Mouse (Mus musculus): ENCODE measurements around the gene Cdc37. TPM values are rescaled to one million over a fixed set of nuclear protein-coding genes. Genes with fewer than 3 reads are reported as not detected.
A peak's percentile ranks its signal among the peaks of the same experiment; 100 is the strongest.

The Cdc37 gene
- polyA plus RNA-seq, 1 experiment from 2014 or later, result 223 TPM

- H3K9ac ChIP-seq, result no peak overlapping the region
- H3K4me2 ChIP-seq, result no peak overlapping the region
- peaks cover 29% of the 10 kb centered on the region for H3K36me3 ChIP-seq
- peaks cover 8% of the 10 kb centered on the region; the same call in 1 of the 2 replicates for H3K4me1 ChIP-seq (replicated peaks)
- no peaks in the 10 kb centered on the region for H3K27me3 ChIP-seq
- no peaks in the 10 kb centered on the region for H3K9me3 ChIP-seq
- H3K27ac ChIP-seq, result no peak overlapping the region
- H3K4me3 ChIP-seq, result no peak overlapping the region
- WGBS, result 93% methylated on average over 2 of the region's 2 CpGs
- no peak for ATAC-seq (ENCODE audit: low FRiP score)
Measured at GRCm38 (mm10) chr9:21102076-21102475, 47.7 kb downstream of the Cdc37 start.

GRCm38 (mm10) chr9:21100447-21101161 is 49.2 kb downstream of the Cdc37 start:
- H3K27me3 ChIP-seq, result no peaks in the 10 kb centered on the region
- 0 out of 2 replicates have a peak, but pooled peaks have one; percentile 32 for ATAC-seq (ENCODE audit: low FRiP score)
- H3K27ac ChIP-seq, result no peak overlapping the region
- H3K4me3 ChIP-seq, result no peak overlapping the region
- H3K9me3 ChIP-seq, result no peaks in the 10 kb centered on the region
- WGBS, result 49% methylated on average over 15 of the region's 15 CpGs
- H3K4me2 ChIP-seq, result 0 out of 2 replicates have a peak overlapping the region, but pooled peaks have one; percentile 13
- H3K9ac ChIP-seq, result peak overlapping the region; percentile 14; the same call in 1 of the 2 replicates
- peaks cover 8% of the 10 kb centered on the region; the same call in 1 of the 2 replicates for H3K4me1 ChIP-seq (replicated peaks)
- H3K36me3 ChIP-seq, result peaks cover 21% of the 10 kb centered on the region

GRCm38 (mm10) chr9:21097793-21098192 is 52.0 kb downstream of the Cdc37 start:
- H3K27ac ChIP-seq, result no peak overlapping the region
- no peaks in the 10 kb centered on the region for H3K27me3 ChIP-seq
- H3K4me3 ChIP-seq, result no peak overlapping the region
- ATAC-seq (ENCODE audit: low FRiP score), result no peak
- H3K4me1 ChIP-seq (replicated peaks), result peaks cover 8% of the 10 kb centered on the region; the same call in 1 of the 2 replicates
- peaks cover 7% of the 10 kb centered on the region; the same call in 1 of the 2 replicates for H3K36me3 ChIP-seq
- WGBS, result 88% methylated on average over 8 of the region's 8 CpGs
- no peak overlapping the region for H3K9ac ChIP-seq
- H3K9me3 ChIP-seq, result no peaks in the 10 kb centered on the region
- no peak overlapping the region for H3K4me2 ChIP-seq

DNA sequence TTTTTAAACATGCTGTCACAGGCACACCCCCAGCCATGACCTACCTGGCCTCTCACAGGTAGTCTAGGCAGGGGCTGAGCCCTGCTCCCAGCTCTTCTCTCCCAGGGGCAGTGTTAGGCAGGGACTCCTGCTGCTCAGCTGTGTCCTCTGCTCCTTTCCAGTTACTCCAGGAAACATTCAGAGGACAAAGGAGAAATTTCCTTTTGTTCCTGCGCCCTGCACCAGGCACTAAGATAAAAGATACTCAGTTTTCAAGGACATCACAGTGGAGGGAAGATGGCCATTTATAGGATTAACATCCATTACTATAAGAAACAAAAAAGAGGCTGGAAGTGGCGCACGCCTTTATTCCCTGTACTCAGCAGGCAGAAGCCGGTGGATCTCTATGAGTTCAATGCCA is 53.8 kb downstream of the Cdc37 start:
- WGBS, result 76% methylated on average over 4 of the region's 4 CpGs
- H3K4me2 ChIP-seq, result no peak overlapping the region
- no peak for ATAC-seq (ENCODE audit: low FRiP score)

DNA sequence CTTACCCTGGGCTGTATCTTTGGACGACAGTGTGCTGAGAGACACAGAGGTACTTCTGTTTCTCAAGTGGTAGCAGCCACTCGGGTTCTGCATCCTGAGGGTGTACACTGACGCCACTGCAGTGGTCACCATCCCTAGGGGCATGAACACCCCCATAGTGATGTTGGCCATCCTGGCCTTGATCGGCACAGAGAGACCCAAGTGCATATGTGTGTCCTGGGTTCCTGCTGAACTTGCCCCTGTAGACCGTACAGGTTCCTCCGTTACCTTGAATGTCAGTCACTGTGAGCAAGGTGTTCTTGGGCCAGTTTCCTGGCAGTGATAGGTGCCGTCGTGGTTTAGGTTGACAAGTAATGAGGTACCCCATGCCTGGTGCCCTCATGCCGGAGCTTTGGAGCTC is 56.4 kb downstream of the Cdc37 start:
- Histone ChIP-seq H3K9ac (no peak overlapping the region), H3K4me3 (no peak overlapping the region), H3K4me2 (no peak overlapping the region), H3K27me3 (no peaks in the 10 kb centered on the region), H3K4me1 (replicated peaks) (peaks cover 30% of the 10 kb centered on the region), H3K36me3 (peaks cover 18% of the 10 kb centered on the region), H3K27ac (no peak overlapping the region), H3K9me3 (no peaks in the 10 kb centered on the region)
- no peak for ATAC-seq (ENCODE audit: low FRiP score)
- WGBS, result 97% methylated on average over 9 of the region's 9 CpGs

More for the DNA sequence above, 53.8 kb downstream of the Cdc37 start:
- Histone ChIP-seq H3K4me1 (replicated peaks) (peaks cover 12% of the 10 kb centered on the region), H3K9me3 (no peaks in the 10 kb centered on the region), H3K9ac (no peak overlapping the region), H3K27ac (no peak overlapping the region), H3K36me3 (no peaks in the 10 kb centered on the region), H3K4me3 (no peak overlapping the region), H3K27me3 (no peaks in the 10 kb centered on the region)

- ATAC-seq (ENCODE audit: low FRiP score), result peak; percentile 99
- Histone ChIP-seq H3K36me3 (peaks cover 33% of the 10 kb centered on the region), H3K9ac (peak within 1 kb of the TSS; percentile 78), H3K27me3 (no peaks in the 10 kb centered on the region), H3K27ac (peak within 1 kb of the TSS; percentile 93), H3K4me1 (replicated peaks) (peaks cover 30% of the 10 kb centered on the region), H3K4me3 (peak within 1 kb of the TSS; percentile 66), H3K9me3 (no peaks in the 10 kb centered on the region), H3K4me2 (peak within 1 kb of the TSS; percentile 84)
- under 1% methylated on average over 54 of the region's 54 CpGs for WGBS
Measured at GRCm38 (mm10) chr9:21091707-21092320, 58.0 kb downstream of the Cdc37 start, which contains the start of the genes Gm38431 and Raver1. Gm38431 (minus strand) TSS chr9:21091997. Raver1 (minus strand) TSS chr9:21092008.

DNA sequence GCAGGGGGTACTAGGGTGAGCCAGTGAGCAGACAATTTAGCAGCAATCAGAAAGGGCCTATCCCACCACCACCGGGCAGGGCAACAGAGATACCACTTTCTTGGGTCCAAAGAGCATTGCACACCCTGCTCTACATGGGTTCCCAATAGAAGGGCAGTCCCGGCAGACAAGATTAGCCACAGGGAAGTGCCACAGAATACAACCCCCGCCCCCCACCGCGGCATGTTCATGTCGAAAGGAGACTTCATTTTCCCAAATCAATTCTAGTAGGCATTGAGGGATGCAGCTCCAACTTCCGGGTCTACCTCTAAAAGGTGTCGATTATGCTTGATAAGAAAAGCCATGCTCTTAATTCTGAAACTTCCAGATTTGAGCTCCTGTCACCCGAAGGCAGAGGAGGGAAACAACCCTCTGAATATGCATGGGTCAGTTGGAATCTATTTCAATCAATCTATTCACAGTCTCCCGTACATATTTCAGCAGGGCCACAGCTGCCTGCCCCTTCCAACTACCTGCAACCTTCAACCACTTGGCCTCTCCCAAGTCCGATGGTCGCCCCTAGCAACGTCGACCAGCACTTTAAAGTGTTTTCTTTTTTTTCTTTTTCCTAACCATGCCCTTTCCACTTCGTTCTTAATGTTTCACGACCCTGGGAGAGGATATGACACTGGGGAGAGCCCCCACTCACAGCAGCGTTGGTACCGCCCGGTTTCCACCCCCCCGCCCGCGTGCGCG is 58.6 kb downstream of the Cdc37 start:
- WGBS, result 4% methylated on average over 24 of the region's 24 CpGs
- Histone ChIP-seq H3K4me3 (peak overlapping the region; percentile 66), H3K27ac (peak overlapping the region; percentile 93), H3K27me3 (no peaks in the 10 kb centered on the region), H3K9me3 (no peaks in the 10 kb centered on the region), H3K36me3 (peaks cover 40% of the 10 kb centered on the region), H3K4me1 (replicated peaks) (peaks cover 30% of the 10 kb centered on the region), H3K4me2 (peak overlapping the region; percentile 84), H3K9ac (peak overlapping the region; percentile 78)
- peak; percentile 46; the same call in 1 of the 2 replicates for ATAC-seq (ENCODE audit: low FRiP score)

DNA sequence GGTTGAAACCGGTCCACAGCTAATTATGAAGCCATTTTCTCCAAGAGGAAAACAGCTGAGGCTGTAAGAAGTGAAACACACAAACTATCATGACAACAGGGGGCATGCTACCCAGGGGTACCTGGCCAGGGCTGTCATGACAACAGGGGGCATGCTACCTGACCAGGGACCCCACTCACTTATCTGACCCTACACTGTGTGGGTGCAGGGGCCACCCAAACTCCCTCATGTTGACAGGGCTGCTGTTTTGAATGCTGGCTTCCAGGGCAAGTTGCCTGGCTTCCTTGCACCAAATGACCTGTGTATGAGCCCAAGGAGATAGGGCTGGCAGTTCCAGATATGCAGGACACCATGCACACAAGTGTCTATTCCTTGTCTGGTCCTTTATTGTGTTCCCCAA is 59.2 kb downstream of the Cdc37 start:
- peak overlapping the region; percentile 84 for H3K4me2 ChIP-seq
- H3K27ac ChIP-seq, result 0 out of 2 replicates have a peak overlapping the region, but pooled peaks have one; percentile 93
- H3K36me3 ChIP-seq, result peaks cover 46% of the 10 kb centered on the region
- no peaks in the 10 kb centered on the region for H3K9me3 ChIP-seq
- WGBS, result 79% methylated on average over 1 of the region's 1 CpGs
- peaks cover 31% of the 10 kb centered on the region for H3K4me1 ChIP-seq (replicated peaks)
- no peaks in the 10 kb centered on the region for H3K27me3 ChIP-seq
- H3K4me3 ChIP-seq, result peak overlapping the region; percentile 66
- H3K9ac ChIP-seq, result peak overlapping the region; percentile 78
- no peak for ATAC-seq (ENCODE audit: low FRiP score)

DNA sequence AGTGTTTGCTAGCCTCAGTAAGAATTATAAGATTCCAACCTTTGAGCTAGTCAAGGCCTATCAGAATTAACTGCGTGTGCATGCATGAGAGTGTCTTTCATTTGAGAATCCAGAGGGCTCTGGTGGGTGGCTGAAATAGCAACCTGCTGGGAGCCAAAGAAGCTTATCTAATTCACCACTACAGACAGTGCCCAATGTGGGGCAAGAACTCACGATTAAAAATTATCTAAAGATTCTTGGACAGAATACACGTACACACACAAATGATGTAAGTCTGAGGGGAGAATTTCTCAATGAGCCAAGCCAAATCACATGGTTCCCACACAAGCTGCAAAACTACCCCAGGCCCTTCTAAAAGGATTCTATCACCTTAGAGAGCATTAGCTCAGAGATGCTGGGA is 66.5 kb downstream of the Cdc37 start:
- no peak for ATAC-seq (ENCODE audit: low FRiP score)
- no peak overlapping the region for H3K4me3 ChIP-seq
- no peaks in the 10 kb centered on the region for H3K27me3 ChIP-seq
- 92% methylated on average over 3 of the region's 3 CpGs for WGBS
- H3K4me1 ChIP-seq (replicated peaks), result 0 out of 2 replicates have a peak, but pooled peaks cover 3% of the 10 kb centered on the region
- no peak overlapping the region for H3K27ac ChIP-seq
- H3K36me3 ChIP-seq, result peaks cover 94% of the 10 kb centered on the region
- no peak overlapping the region for H3K4me2 ChIP-seq
- H3K9me3 ChIP-seq, result no peaks in the 10 kb centered on the region
- no peak overlapping the region for H3K9ac ChIP-seq

Other genes starting within 250 kb of the Cdc37 start
- 65.1 and 65.8 TPM in 2 replicates for gene Dnmt1, start 190.1 kb downstream of the Cdc37 start, polyA plus RNA-seq (2015; fragmentation: Nextera tagmentation; extraction: Ambion mirVana)
- gene S1pr2, start 173.2 kb downstream of the Cdc37 start, polyA plus RNA-seq (2015; fragmentation: Nextera tagmentation; extraction: Ambion mirVana), result 11.0 and 14.3 TPM in 2 replicates
- 98.2 and 104 TPM in 2 replicates for gene Mrpl4, start 147.2 kb downstream of the Cdc37 start, polyA plus RNA-seq (2015; fragmentation: Nextera tagmentation; extraction: Ambion mirVana)
- gene Icam1, start 134.0 kb downstream of the Cdc37 start, polyA plus RNA-seq (2015; fragmentation: Nextera tagmentation; extraction: Ambion mirVana), result 3.4 and 4.4 TPM in 2 replicates
- 0.21 TPM in 1 of 2 replicates, not detected in the other for gene Icam4, start 120.6 kb downstream of the Cdc37 start, polyA plus RNA-seq (2015; fragmentation: Nextera tagmentation; extraction: Ambion mirVana)
- gene Icam5, start 117.9 kb downstream of the Cdc37 start, polyA plus RNA-seq (2015; fragmentation: Nextera tagmentation; extraction: Ambion mirVana), result 0.58 and 0.80 TPM in 2 replicates
- 0.92 and 1.9 TPM in 2 replicates for gene Zglp1, start 82.9 kb downstream of the Cdc37 start, polyA plus RNA-seq (2015; fragmentation: Nextera tagmentation; extraction: Ambion mirVana)
- gene Gm49373, start 76.9 kb downstream of the Cdc37 start, polyA plus RNA-seq (2015; fragmentation: Nextera tagmentation; extraction: Ambion mirVana), result 1.9 and 2.4 TPM in 2 replicates
- 57.3 and 63.1 TPM in 2 replicates for gene Fdx1l, start 76.4 kb downstream of the Cdc37 start, polyA plus RNA-seq (2015; fragmentation: Nextera tagmentation; extraction: Ambion mirVana)
- gene Gm38431, start 58.0 kb downstream of the Cdc37 start, polyA plus RNA-seq (2015; fragmentation: Nextera tagmentation; extraction: Ambion mirVana), result 0.92 and 2.8 TPM in 2 replicates
- gene Raver1, start 58.0 kb downstream of the Cdc37 start, polyA plus RNA-seq (2015; fragmentation: Nextera tagmentation; extraction: Ambion mirVana), result 28.3 and 32.5 TPM in 2 replicates
- gene Tyk2, start 18.7 kb downstream of the Cdc37 start, polyA plus RNA-seq (2015; fragmentation: Nextera tagmentation; extraction: Ambion mirVana), result 12.4 and 12.8 TPM in 2 replicates
- 17.6 and 18.8 TPM in 2 replicates for gene Pde4a, start 15.7 kb upstream of the Cdc37 start, polyA plus RNA-seq (2015; fragmentation: Nextera tagmentation; extraction: Ambion mirVana)
- 61.8 and 64.7 TPM in 2 replicates for gene Keap1, start 89.4 kb upstream of the Cdc37 start, polyA plus RNA-seq (2015; fragmentation: Nextera tagmentation; extraction: Ambion mirVana)
- gene S1pr5, start 98.5 kb upstream of the Cdc37 start, polyA plus RNA-seq (2015; fragmentation: Nextera tagmentation; extraction: Ambion mirVana), result 2.8 and 3.4 TPM in 2 replicates
- gene Atg4d, start 115.3 kb upstream of the Cdc37 start, polyA plus RNA-seq (2015; fragmentation: Nextera tagmentation; extraction: Ambion mirVana), result 51.1 and 51.8 TPM in 2 replicates
- 16.3 and 17.1 TPM in 2 replicates for gene Kri1, start 138.0 kb upstream of the Cdc37 start, polyA plus RNA-seq (2015; fragmentation: Nextera tagmentation; extraction: Ambion mirVana)
- gene Cdkn2d, start 141.4 kb upstream of the Cdc37 start, polyA plus RNA-seq (2015; fragmentation: Nextera tagmentation; extraction: Ambion mirVana), result 89.2 and 90.3 TPM in 2 replicates
- 0.62 and 0.71 TPM in 2 replicates for gene Ap1m2, start 162.4 kb upstream of the Cdc37 start, polyA plus RNA-seq (2015; fragmentation: Nextera tagmentation; extraction: Ambion mirVana)
- 68.1 and 73.8 TPM in 2 replicates for gene Slc44a2, start 170.7 kb upstream of the Cdc37 start, polyA plus RNA-seq (2015; fragmentation: Nextera tagmentation; extraction: Ambion mirVana)
- 253 and 276 TPM in 2 replicates for gene Ilf3, start 217.9 kb upstream of the Cdc37 start, polyA plus RNA-seq (2015; fragmentation: Nextera tagmentation; extraction: Ambion mirVana)